21 mouse cellular contexts compared by ENCODE assay signal in genomic region chr6:144673906-144674305, GRCm38 (mm10).
A peak's percentile ranks its signal among the peaks of the same experiment; 100 is the strongest.
DNase-seq lines count a peak whose midpoint lies in the region; ATAC-seq and TF ChIP-seq lines count a peak whose summit lies in the region.
"Had no signal": no experiment of that assay in that cellular context is flagged by ENCODE, and none has a peak within 500 bp of the region (broad histone marks: within the 10 kb centered on the region; RNA-seq: fewer than 3 reads in every experiment).

No protein-coding gene starts in this region.

- no peaks in the 10 kb centered on the region for H3K36me3 ChIP-seq in heart, postnatal 0 days (replicated peaks; ENCODE audit: control insufficient read depth, insufficient read depth, low read length)
- H3K36me3 ChIP-seq in kidney, embryonic 15.5 days, result no peaks in the 10 kb centered on the region
- H3K36me3 ChIP-seq: embryonic facial prominence, embryonic 15.5 days; forebrain, embryonic 10.5 days; G1E; heart, embryonic 10.5 days; hindbrain, embryonic 15.5 days had no signal

- intact Hi-C loops in heart, postnatal 10 days (cut with DNase I), result no loop called here

- 77% methylated on average over 8 of the region's 8 CpGs for WGBS in heart, postnatal 0 days
- WGBS in kidney, embryonic 15.5 days, result 73% methylated on average over 8 of the region's 8 CpGs

- DNase-seq in heart, postnatal 0 days (ENCODE audit: low spot score), result peak; percentile 3
- no peak for DNase-seq in heart, postnatal 10 days
- peak; percentile 78 for DNase-seq in CD4-positive helper T cell, adult 2 months (ENCODE audit: low read depth, low spot score)
- DNase-seq in T-cell, adult 2 months (ENCODE audit: low spot score), result peak; percentile 51
- peak; percentile 32 for DNase-seq in thymus, postnatal 14 days
- no peak for DNase-seq in right cerebral cortex, postnatal 14 days
- DNase-seq: adrenal gland, postnatal 14 days; cerebellum, adult 11-12 months; cerebellum, adult 9-11 months; gastrocnemius, adult 2 months; gastrocnemius, postnatal 25 days; heart, adult 18-20 months had no signal

- no peak for TF ChIP-seq EP300 in heart, postnatal 0 days (IDR thresholded peaks at IDR 0.05; ENCODE audit: low read depth)

- no peak for ATAC-seq in heart, postnatal 0 days (ENCODE audit: insufficient read depth, low read depth)
- no peak for ATAC-seq in kidney, embryonic 15.5 days (replicated peaks; ENCODE audit: low FRiP score)
- ATAC-seq: forebrain, embryonic 14.5 days; inflammation-experienced regulatory T-cells, adult 6 months had no signal

- H3K4me2 ChIP-seq in heart, postnatal 0 days (ENCODE audit: low read depth, low read length), result no peak overlapping the region
- H3K4me2 ChIP-seq in kidney, embryonic 15.5 days, result no peak overlapping the region
- H3K4me2 ChIP-seq: embryonic facial prominence, embryonic 15.5 days; hindbrain, embryonic 15.5 days had no signal

- no peaks in the 10 kb centered on the region for H3K27me3 ChIP-seq in heart, postnatal 0 days (ENCODE audit: control insufficient read depth, insufficient read depth, low read length)
- H3K27me3 ChIP-seq in kidney, embryonic 15.5 days, result no peaks in the 10 kb centered on the region
- H3K27me3 ChIP-seq: embryonic facial prominence, embryonic 15.5 days; hindbrain, embryonic 15.5 days had no signal

- H3K27ac ChIP-seq in heart, postnatal 0 days (ENCODE audit: low read depth), result no peak overlapping the region
- no peak overlapping the region for H3K27ac ChIP-seq in kidney, embryonic 15.5 days
- H3K27ac ChIP-seq: embryonic facial prominence, embryonic 15.5 days; forebrain, embryonic 10.5 days; gastrocnemius, adult 2 months; heart, embryonic 10.5 days; hindbrain, embryonic 15.5 days had no signal

- no peaks in the 10 kb centered on the region for H3K4me1 ChIP-seq in heart, postnatal 0 days (ENCODE audit: control insufficient read depth, insufficient read depth)
- H3K4me1 ChIP-seq in kidney, embryonic 15.5 days, result no peaks in the 10 kb centered on the region
- H3K4me1 ChIP-seq: embryonic facial prominence, embryonic 15.5 days; heart, embryonic 10.5 days; hindbrain, embryonic 15.5 days had no signal

- no peak overlapping the region for H3K4me3 ChIP-seq in heart, postnatal 0 days (ENCODE audit: low read depth, low read length)
- no peak overlapping the region for H3K4me3 ChIP-seq in kidney, embryonic 15.5 days (replicated peaks)
- H3K4me3 ChIP-seq: embryonic facial prominence, embryonic 15.5 days; erythroblast, embryonic 14.5 days; forebrain, embryonic 10.5 days; gastrocnemius, adult 2 months; heart, embryonic 10.5 days; hindbrain, embryonic 15.5 days had no signal

- no peak overlapping the region for H3K9ac ChIP-seq in heart, postnatal 0 days (replicated peaks; ENCODE audit: low read depth, low read length)
- H3K9ac ChIP-seq in kidney, embryonic 15.5 days, result no peak overlapping the region
- H3K9ac ChIP-seq: embryonic facial prominence, embryonic 15.5 days; hindbrain, embryonic 15.5 days had no signal

- no peaks in the 10 kb centered on the region for H3K9me3 ChIP-seq in heart, postnatal 0 days (replicated peaks; ENCODE audit: control insufficient read depth, low read length)
- H3K9me3 ChIP-seq in kidney, embryonic 15.5 days (replicated peaks), result no peaks in the 10 kb centered on the region
- H3K9me3 ChIP-seq: embryonic facial prominence, embryonic 15.5 days; forebrain, embryonic 10.5 days; heart, embryonic 10.5 days; hindbrain, embryonic 15.5 days had no signal

- no peak for TF ChIP-seq CTCF in heart, postnatal 0 days (IDR thresholded peaks at IDR 0.05; ENCODE audit: low read depth)

Comparison
In these comparisons a context has a peak if more than half of its experiments do, and no peak if none do; other contexts are left out.
1. DNase-seq: peak in heart, postnatal 0 days (single experiment), CD4-positive helper T cell, adult 2 months (single experiment), T-cell, adult 2 months (single experiment) and thymus, postnatal 14 days (single experiment); none in heart, postnatal 10 days (0 of 2) and right cerebral cortex, postnatal 14 days (single experiment).